Mouse (Mus musculus) E14TG2a.4 (cell line): ENCODE results near the gene Crhr2.

ENCODE experiments used
- CTCF ChIP-seq: conservative IDR thresholded peaks from 2 replicates; pipeline ENCODE4 v1.5.1; 2014; ENCODE audit warnings: low read length
- NANOG ChIP-seq: IDR thresholded peaks from 2 replicates; pipeline ENCODE4 v1.6.1; 2014; ENCODE audit warnings: borderline replicate concordance, low read length, mixed read lengths

DNA sequence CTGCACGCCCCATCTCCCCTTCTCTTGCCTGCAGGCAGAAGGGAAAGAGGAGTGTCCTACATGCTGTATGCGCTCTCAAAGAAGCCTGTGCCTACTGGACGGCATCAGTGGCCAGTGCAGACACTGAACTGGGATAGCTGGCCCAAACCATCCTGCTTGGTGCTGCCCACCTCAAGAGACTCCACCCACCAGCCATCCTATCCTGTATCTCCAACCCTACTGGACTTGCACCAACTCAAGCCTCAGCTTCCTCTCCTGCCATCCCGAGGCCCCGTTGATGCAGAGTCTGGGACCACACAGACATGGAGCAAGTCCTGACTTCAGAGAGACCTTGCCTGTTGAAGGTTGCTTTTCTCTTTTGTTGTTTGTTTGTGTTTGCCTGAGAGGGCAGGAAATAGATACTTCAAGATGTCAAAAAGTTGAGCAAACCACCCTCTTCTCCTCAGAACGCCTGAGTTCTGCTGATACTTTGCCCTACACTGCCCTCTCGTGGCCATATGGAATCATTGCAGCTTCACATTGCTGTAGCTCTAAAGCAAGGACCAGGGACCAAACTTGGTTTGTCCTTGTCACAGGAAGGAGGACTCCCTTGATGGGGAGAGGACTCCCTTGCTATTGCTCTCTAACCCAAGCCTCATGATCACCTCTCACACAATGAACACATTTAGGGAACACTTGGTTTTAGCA lies 34.1 kb upstream of the Crhr2 start:
- TF ChIP-seq CTCF (peak; percentile 79), NANOG (no peak)
